Mouse (Mus musculus) liver, embryonic 14.5 days (tissue): Measurements from ENCODE around the gene Rps6kb2.

Experiments used
- CTCF ChIP-seq: IDR thresholded peaks from 2 replicates; pipeline ENCODE4 v1.5.1; 2016; ENCODE audit warnings: antibody characterized with exemption, low read depth, control low read depth
- EP300 ChIP-seq: IDR thresholded peaks from 2 replicates; pipeline ENCODE4 v1.6.1; 2016; ENCODE audit warnings: antibody characterized with exemption, low read depth

DNA sequence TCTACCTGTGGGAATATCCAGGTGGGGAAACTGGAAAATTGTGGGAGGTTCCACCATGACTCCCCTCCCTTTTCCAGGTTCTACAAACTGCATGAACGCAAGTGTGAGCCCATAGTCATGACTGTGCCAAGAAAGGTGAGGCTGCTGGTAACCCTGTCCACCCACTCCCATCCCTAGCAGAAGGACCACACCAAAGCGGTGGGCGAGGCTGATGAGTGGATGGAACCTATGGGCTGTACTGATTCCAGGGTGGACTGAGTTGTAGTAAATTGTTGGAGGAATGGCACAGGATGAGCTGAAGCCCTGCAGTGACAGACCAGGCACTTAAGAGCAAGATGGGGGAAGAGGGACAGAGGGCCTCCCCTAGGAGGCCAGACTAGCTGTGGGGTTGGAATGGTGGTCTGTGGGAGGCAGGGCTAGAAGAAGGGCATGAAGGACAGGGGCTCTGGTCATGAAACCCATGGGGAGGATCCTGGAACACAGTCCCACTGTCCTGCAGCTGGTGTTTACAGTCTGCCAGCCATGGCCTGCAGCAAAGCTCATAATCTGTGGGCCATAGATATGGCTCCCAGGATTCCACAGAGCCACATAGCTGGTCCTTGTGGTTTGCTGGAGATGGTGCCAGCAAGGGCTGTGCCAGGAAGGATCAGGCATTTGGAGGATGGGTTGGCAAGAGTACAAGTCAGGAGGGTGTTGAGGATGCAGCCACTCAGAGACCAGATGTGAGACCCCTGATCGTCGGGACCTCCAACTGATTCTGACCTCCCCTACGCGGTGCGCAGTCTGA, 10.5 kb downstream of the Rps6kb2 start:
- TF ChIP-seq CTCF, result no peak
- TF ChIP-seq EP300, result no peak
